Mouse (Mus musculus): ENCODE results near the gene Atoh8.

Gene Atoh8

DNA sequence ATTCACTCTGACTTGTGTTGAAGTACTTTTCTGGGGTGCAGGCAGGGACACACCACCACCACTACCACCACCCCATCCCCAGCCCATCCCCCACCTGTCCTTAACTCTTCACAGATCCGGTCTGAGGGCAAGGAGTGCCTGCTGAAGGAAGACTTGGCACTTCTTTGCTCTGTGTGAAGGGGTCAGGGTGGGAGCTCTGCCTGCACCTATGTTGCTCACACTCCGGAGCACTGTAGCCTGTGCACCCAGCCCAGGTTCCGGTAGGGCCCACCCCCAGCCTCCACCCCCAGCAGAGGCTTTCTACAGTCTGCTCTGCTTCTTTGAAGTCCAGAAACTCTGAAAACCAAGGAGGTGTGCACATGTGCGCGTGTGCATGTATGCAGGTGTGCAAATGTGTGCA is 44.8 kb downstream of the Atoh8 start:
- no peak for DNase-seq (ENCODE audit: low read depth, low spot score)

DNA sequence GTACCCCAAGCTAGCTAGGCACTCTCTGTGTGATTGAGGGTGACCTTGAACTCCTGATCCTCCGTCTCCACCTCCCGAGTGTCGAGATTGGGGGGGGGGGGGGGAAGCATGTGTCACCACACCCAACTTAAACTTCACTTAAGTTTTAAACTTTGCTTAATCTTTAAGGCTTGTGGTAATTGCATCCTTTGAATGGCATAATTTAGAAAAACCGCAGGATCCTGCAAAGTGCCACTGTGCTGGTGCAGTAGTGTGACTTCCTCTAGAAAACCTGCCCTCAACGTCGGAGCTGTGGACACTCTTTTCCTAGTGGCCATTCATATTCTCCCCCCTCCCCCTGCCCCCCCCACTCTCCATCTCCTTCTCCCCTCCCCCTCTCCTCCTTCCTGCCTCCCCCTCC is 45.3 kb downstream of the Atoh8 start:
- no peak for DNase-seq (ENCODE audit: low read depth, low spot score)

GRCm38 (mm10) chr6:72189061-72189863 is 46.1 kb downstream of the Atoh8 start:
- DNase-seq (ENCODE audit: low read depth, low spot score): no peak

GRCm38 (mm10) chr6:72186809-72187208 is 48.6 kb downstream of the Atoh8 start:
- no peak for DNase-seq (ENCODE audit: low read depth, low spot score)

DNA sequence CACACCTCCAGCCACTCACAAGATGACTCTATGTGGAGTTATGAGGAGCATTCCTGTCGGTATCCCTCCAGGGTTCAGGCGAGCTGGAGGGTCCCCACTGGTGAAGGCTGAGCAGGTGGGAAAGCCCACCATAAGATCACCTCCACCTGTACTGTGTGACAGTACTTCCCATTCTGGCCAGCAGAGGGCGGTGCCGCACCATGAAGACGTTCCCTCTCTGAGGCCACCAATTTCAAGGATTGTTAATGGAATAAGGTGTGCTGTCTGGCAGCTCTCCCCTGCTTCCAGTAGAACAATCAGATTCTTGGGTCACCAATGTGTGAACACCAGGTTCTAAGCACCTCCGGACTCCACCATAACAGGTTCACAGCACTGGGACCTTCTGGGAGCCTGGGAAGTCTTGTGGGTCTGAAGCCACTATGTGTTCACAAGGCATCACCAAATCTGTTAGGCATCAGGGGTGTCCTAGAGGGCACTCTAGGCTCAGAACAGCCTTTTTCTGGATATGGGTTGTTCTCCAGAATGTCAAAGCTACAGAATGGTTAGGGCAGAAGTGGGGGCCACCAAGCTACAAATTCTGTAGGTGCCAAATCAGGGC is 49.4 kb downstream of the Atoh8 start:
- DNase-seq (ENCODE audit: low read depth, low spot score): peak; percentile 80

- DNase-seq (ENCODE audit: low read depth, low spot score): peak; percentile 34
Measured at GRCm38 (mm10) chr6:72184576-72184975, 50.8 kb downstream of the Atoh8 start.

DNA sequence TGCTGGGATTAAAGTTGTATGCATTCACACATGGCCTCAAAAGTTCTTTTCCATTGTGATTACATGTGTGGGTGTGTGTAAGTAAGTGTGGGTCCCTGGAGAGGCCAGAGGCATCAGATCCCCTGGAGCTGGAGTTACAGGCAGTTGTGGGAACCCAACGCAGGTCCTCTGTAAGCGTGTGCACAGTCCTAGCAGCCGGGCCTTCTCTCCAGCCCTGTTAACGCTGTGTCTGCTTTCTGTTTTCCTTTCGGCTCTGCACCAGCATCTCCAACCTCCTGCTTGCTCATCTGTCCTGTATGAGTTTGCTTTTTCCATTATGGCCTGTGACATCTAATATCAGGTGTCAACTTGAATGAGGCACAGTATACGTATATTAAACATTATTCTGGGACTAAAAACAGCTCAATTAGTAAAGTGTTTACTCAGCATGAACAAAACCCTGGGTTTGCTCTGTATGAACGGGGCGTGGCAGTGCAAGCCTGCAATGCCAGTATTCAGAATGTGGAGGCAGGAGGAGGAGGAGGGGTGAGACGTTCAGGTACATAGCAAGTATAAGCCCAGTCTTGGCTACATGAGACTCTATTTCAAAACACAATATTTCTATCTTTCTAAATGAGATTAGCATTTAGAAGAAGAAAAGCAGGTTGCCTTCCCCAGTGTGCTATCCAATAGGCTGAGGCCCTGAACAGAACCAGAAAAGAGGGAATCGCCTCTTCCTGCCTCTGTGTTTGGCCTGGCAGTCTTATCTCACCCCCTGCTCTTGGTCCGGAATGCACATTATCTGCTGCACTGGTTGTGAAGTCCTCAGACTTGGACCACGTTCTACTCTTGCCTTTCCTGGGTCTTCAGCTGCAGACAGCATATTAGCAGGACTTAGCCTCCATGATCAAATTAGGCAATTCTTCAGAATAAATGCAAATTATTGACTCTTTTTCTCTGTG is 55.5 kb downstream of the Atoh8 start:
- no peak for DNase-seq (ENCODE audit: low read depth, low spot score)

GRCm38 (mm10) chr6:72179006-72179405 is 56.4 kb downstream of the Atoh8 start:
- DNase-seq (ENCODE audit: low read depth, low spot score): no peak

GRCm38 (mm10) chr6:72177417-72177816 is 58.0 kb downstream of the Atoh8 start:
- DNase-seq (ENCODE audit: low read depth, low spot score): no peak

DNA sequence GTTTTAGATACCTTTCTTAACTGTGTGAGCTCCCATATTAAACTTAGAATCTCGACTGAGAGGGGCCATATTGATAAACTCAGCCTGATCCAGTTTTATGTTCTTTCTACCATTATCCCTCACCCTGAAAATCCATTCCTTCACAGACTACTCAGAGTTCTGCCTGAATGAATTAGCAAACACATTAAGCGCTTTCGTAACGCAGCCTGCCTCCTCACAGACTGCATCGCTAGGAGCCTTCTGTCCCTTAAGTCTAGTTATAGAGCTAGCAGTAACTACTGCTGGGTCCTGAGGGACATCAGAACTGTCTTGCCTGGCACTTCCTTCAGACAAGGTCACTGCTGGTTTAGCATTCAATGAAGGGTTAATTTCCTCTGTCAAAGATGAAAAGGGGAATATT is 59.4 kb downstream of the Atoh8 start:
- peak; percentile 48 for DNase-seq (ENCODE audit: low read depth, low spot score)

GRCm38 (mm10) chr6:72175419-72175818 is 60.0 kb downstream of the Atoh8 start:
- no peak for DNase-seq (ENCODE audit: low read depth, low spot score)

- DNase-seq (ENCODE audit: low read depth, low spot score): no peak
Measured at GRCm38 (mm10) chr6:72173350-72173749, 62.0 kb downstream of the Atoh8 start.

DNA sequence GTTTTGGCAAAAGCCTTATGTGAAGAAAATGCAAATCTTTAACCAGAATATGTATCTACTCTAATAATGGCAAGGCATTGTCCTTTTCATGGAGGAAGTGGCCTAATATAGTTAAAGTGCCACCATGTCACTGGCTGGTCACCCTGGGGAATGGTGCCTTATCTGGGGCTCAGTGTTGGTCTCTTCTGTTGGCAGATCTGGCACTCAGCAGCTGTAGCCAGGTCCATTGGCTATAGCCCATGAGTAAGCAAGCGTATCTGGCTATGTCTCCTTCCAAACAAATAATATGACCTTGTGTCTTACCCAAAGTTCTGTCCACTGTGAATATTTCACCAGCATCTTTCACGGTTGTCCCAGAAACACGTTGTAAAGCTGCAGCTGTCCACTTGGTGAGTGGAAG is 64.0 kb downstream of the Atoh8 start:
- DNase-seq (ENCODE audit: low read depth, low spot score): no peak

GRCm38 (mm10) chr6:72165907-72166306 is 69.5 kb downstream of the Atoh8 start:
- DNase-seq (ENCODE audit: low read depth, low spot score): no peak

GRCm38 (mm10) chr6:72164321-72165275 is 70.8 kb downstream of the Atoh8 start:
- peak; percentile 91 for DNase-seq (ENCODE audit: low read depth, low spot score)

- DNase-seq (ENCODE audit: low read depth, low spot score): peak; percentile 54
Measured at GRCm38 (mm10) chr6:72162155-72162890, 73.1 kb downstream of the Atoh8 start.

- no peak for DNase-seq (ENCODE audit: low read depth, low spot score)
Measured at GRCm38 (mm10) chr6:72161751-72162150, 73.6 kb downstream of the Atoh8 start.

GRCm38 (mm10) chr6:72160991-72161390 is 74.4 kb downstream of the Atoh8 start:
- DNase-seq (ENCODE audit: low read depth, low spot score): no peak

GRCm38 (mm10) chr6:72159861-72160395 is 75.4 kb downstream of the Atoh8 start:
- DNase-seq (ENCODE audit: low read depth, low spot score): no peak
